Mouse (Mus musculus) CH12.LX (cell line): ENCODE measurements around the gene Dhx8.

Source experiments
- CHD2 ChIP-seq: IDR thresholded peaks from 2 replicates; pipeline ENCODE4 v1.6.1; 2011; ENCODE audit warnings: low read length, improper control_type of control experiment
- CTCF ChIP-seq, 2 experiments: IDR thresholded peaks in 1 of 2; conservative IDR thresholded peaks in 1 of 2; 2 replicates each; pipeline ENCODE4 v1.5.1; 2011 to 2012; ENCODE audit warnings: low read depth in 2 of 2, low read length in 2 of 2, improper control_type of control experiment in 1 of 2, inconsistent platforms in 1 of 2, mild to moderate bottlenecking in 1 of 2, moderate library complexity in 1 of 2
- EP300 ChIP-seq: IDR thresholded peaks from 2 replicates; pipeline ENCODE4 v1.6.1; 2011; ENCODE audit warnings: low read length, improper control_type of control experiment
- JUND ChIP-seq: conservative IDR thresholded peaks from 2 replicates; pipeline ENCODE4 v1.6.1; 2011; ENCODE audit warnings: low read depth, low read length, improper control_type of control experiment
- MAFK ChIP-seq: IDR thresholded peaks from 2 replicates; pipeline ENCODE4 v1.6.1; 2011; ENCODE audit warnings: low read length, improper control_type of control experiment; ENCODE audit not compliant: insufficient replicate concordance
- MAZ ChIP-seq: IDR thresholded peaks from 2 replicates; pipeline ENCODE4 v1.6.1; 2012; ENCODE audit warnings: low read depth, mild to moderate bottlenecking, inconsistent platforms, low read length, improper control_type of control experiment, moderate library complexity
- NELFE ChIP-seq: IDR thresholded peaks from 2 replicates; pipeline ENCODE4 v1.6.1; 2011; ENCODE audit warnings: low read depth, low read length, improper control_type of control experiment
- POLR2AphosphoS2 ChIP-seq: IDR thresholded peaks from 2 replicates; pipeline ENCODE4 v1.6.1; 2011; ENCODE audit warnings: low read depth, low read length, improper control_type of control experiment
- SIN3A ChIP-seq: IDR thresholded peaks from 2 replicates; pipeline ENCODE4 v1.6.1; 2012; ENCODE audit warnings: low read length, improper control_type of control experiment, inconsistent platforms
- TBP ChIP-seq: conservative IDR thresholded peaks from 2 replicates; pipeline ENCODE4 v1.6.1; 2011; ENCODE audit warnings: low read depth, low read length, improper control_type of control experiment
- ZC3H11A ChIP-seq: IDR thresholded peaks from 2 replicates; pipeline ENCODE4 v1.6.1; 2012; ENCODE audit warnings: low read depth, mild to moderate bottlenecking, inconsistent platforms, low read length, improper control_type of control experiment
- ZNF384 ChIP-seq: IDR thresholded peaks from 2 replicates; pipeline ENCODE4 v1.6.1; 2012; ENCODE audit warnings: low read depth, low read length, improper control_type of control experiment, inconsistent platforms

DNA sequence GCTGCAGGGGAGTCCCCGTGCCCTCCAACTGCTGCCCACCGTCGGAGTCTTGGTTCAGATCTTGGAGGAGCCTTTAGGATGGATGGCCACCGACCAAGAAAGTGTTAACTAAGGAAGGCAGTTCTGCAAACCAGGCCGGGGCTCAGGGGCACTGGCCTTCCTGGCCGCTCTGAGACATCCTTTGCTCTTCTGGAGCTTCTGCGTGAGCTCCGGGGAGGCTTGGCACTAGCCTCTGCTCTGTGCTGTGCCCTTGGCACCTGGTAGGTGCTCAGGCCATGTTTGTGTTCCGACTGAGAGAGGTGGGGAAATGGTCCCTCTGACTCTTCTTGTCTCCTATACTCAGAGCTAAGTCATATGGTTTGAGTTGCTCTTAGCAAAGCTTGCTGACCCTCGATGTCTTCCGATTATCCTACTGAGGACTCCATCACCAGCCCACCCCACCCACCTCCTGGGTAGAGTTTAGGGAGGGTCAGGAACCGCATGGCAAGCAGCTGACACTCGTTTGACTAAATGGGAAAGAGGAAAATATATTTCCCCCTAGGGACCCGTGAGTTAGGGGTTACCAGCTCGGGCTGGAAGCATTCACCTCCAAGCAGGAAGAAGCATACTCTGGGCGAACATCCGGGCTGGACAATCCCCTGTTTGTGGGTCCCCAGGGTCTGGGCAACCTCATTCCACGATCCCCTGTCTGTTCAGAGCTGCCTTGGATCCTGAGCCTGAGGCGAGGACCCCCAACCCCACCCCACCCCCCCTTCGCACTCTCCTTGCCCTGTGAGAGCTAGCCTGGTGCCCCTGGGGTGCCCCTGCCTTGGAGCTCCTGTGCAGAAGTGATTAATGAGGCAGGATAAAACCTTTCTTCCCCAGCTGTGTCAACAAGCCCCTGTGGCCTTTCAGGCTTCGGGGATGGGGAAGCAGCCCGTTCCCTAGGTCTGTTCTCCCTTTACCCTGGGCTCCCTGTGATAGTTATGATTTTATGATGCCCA is 82.7 kb downstream of the Dhx8 start:
- no peak for TF ChIP-seq SIN3A
- no peak for TF ChIP-seq CHD2
- TF ChIP-seq EP300: no peak
- TF ChIP-seq POLR2AphosphoS2: no peak
- 0 out of 4 replicates have a peak, but pooled peaks of 1 of the 2 experiments have one; percentile 1 for TF ChIP-seq CTCF (conservative IDR thresholded peaks at IDR 0.05 in 1 of 2, IDR thresholded peaks at IDR 0.05 in 1 of 2; ENCODE audit: low read depth in 2 of 2, low read length in 2 of 2)
- no peak for TF ChIP-seq NELFE
- TF ChIP-seq TBP: no peak
- no peak for TF ChIP-seq JUND
- no peak for TF ChIP-seq ZC3H11A
- TF ChIP-seq ZNF384: no peak
- no peak for TF ChIP-seq MAZ
- no peak for TF ChIP-seq MAFK
